Mouse (Mus musculus): ENCODE measurements around the gene Selenow.

GRCm38 (mm10) chr7:15944311-15944710 lies 22.1 kb upstream of the Selenow start:
- no peak for TF ChIP-seq CTCF (IDR thresholded peaks at IDR 0.05; ENCODE audit: control insufficient read depth, insufficient read depth, low read length)
- no peak for TF ChIP-seq POLR2A (IDR thresholded peaks at IDR 0.05; ENCODE audit: borderline replicate concordance, control insufficient read depth, low read depth, low read length)
